Mouse (Mus musculus) heart, postnatal 0 days (tissue): ENCODE results near the gene Mgat4d. TPM values are rescaled to one million over a fixed set of nuclear protein-coding genes. Genes with fewer than 3 reads are reported as not detected.
A peak's percentile ranks its signal among the peaks of the same experiment; 100 is the strongest.

Source experiments
- ATAC-seq: fragments of 200-750 bp; cut with Nextera tagmentation; 2 replicates; pipeline ENCODE4 v1.8.0; 2017; ENCODE audit warnings: low read depth, moderate number of reproducible peaks, moderate library complexity; ENCODE audit not compliant: insufficient read depth
- DNase-seq: peaks from one replicate; pipeline ENCODE4 v3.0.0-alpha.2; 2016; ENCODE audit warnings: low spot score
- H3K27ac ChIP-seq: fragments of 300-500 bp; sonication (generic); 2 replicates; pipeline ENCODE4 v1.5.1; 2014; ENCODE audit warnings: low read depth, mild to moderate bottlenecking
- H3K27me3 ChIP-seq: fragments of 300-500 bp; sonication (generic); 2 replicates; pipeline ENCODE4 v1.6.1; 2014; ENCODE audit warnings: low read length, mixed read lengths; ENCODE audit not compliant: control insufficient read depth, insufficient read depth
- H3K36me3 ChIP-seq: fragments of 300-500 bp; sonication (generic); replicated peaks from 2 replicates; pipeline ENCODE4 v1.6.1; 2014; ENCODE audit warnings: low read length, mixed read lengths; ENCODE audit not compliant: control insufficient read depth, insufficient read depth
- H3K4me1 ChIP-seq: fragments of 300-500 bp; sonication (generic); 2 replicates; pipeline ENCODE4 v1.6.1; 2014; ENCODE audit warnings: antibody characterized with exemption; ENCODE audit not compliant: control insufficient read depth, insufficient read depth
- H3K4me2 ChIP-seq: fragments of 300-500 bp; sonication (generic); 2 replicates; pipeline ENCODE4 v1.6.1; 2014; ENCODE audit warnings: low read depth, mild to moderate bottlenecking, low read length, moderate library complexity
- H3K4me3 ChIP-seq: fragments of 300-500 bp; sonication (generic); 2 replicates; pipeline ENCODE4 v1.5.1; 2014; ENCODE audit warnings: low read depth, low read length
- H3K9ac ChIP-seq: fragments of 300-500 bp; sonication (generic); replicated peaks from 2 replicates; pipeline ENCODE4 v1.6.1; 2014; ENCODE audit warnings: low read depth, low read length, mixed read lengths
- H3K9me3 ChIP-seq: fragments of 300-500 bp; sonication (generic); replicated peaks from 2 replicates; pipeline ENCODE4 v1.6.1; 2016; ENCODE audit warnings: low read length; ENCODE audit not compliant: control insufficient read depth
- CTCF ChIP-seq: IDR thresholded peaks from 2 replicates; pipeline ENCODE4 v1.5.1; 2016; ENCODE audit warnings: antibody characterized with exemption, control low read depth, low read depth
- EP300 ChIP-seq: IDR thresholded peaks from 2 replicates; pipeline ENCODE4 v1.6.1; 2016; ENCODE audit warnings: antibody characterized with exemption, low read depth
- WGBS: fragments of 180-500 bp; shearing (Covaris S2); extraction: QIAGEN DNeasy Blood & Tissue Kit; methylation state at CpG from one replicate; pipeline ENCODE4 v1.1.7; 2014; 5-methylcytosine and 5-hydroxymethylcytosine counted together
- polyA plus RNA-seq: library from polyadenylated mRNA; unstranded; fragments of >200 nt; fragmentation: Nextera tagmentation; extraction: Ambion mirVana; gene quantifications from 2 replicates; pipeline ENCODE4 v1.2.1, GENCODE M21; 2015
- total RNA-seq: library from RNA; depleted of rRNA; stranded (reverse); fragments of >200 nt; gene quantifications from 2 replicates; pipeline ENCODE4 v1.2.3, GENCODE M21; 2014; ENCODE audit warnings: low replicate concordance

Mgat4d gene
- total and polyA plus RNA-seq, 2 experiments from 2014 or later = not detected

DNA sequence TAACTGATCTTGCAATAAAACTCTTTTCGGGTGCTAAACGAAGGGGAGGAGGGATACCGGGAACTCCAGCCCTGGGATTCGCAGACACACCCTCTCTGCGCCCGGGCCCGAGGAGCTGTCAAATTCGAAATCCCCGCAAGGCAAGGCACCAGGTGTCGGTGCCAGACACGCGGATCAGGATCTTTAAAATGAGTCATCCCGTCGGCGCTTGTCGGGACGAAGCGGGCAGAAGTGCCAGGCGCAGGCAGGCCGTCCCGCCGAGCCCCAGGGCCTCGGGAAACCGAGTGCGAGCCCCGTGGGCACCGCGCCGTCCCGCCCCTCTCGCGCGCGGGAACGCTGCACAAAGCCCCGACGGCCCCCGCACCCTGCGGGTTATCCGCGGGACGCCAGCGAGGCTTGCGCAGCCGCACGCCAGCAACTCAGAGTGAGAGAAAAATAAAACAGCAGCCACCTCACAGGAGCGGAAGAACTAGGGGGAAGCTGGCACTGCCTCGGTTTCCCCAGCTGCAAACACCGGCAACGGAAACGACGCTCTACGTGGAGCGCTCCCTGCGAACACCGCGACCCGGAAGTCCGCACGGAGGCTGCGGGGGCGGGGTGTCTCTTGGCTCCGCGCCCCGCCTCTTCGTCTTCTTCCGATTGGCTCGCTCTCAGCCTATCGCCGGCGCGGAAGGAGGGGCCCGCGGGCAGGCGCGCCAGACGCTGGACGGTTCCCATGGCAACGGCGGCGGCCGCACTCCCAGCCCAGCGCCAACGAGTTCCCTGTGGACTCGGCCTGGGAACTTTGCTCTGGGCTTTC, 16.2 kb upstream of the Mgat4d start, which contains the start of gene Elmod2:
TSS of gene Elmod2 (minus strand) at position 588 of the 799 bp plus-strand sequence.
- Histone ChIP-seq H3K27ac (0 out of 2 replicates have a peak within 1 kb of the TSS, but pooled peaks have one; percentile 32), H3K27me3 (no peaks in the 10 kb centered on the region; the same call in 1 of the 2 replicates), H3K4me1 (no peaks in the 10 kb centered on the region), H3K4me3 (peak within 1 kb of the TSS; percentile 82), H3K4me2 (peak within 1 kb of the TSS; percentile 98), H3K36me3 (peaks cover 12% of the 10 kb centered on the region; the same call in 1 of the 2 replicates), H3K9ac (peak within 1 kb of the TSS; percentile 77), H3K9me3 (no peaks in the 10 kb centered on the region)
- TF ChIP-seq CTCF (no peak), EP300 (no peak)
- WGBS = under 1% methylated on average over 83 of the region's 85 CpGs
- DNase-seq (peak; percentile 98), ATAC-seq (peak; percentile 99)

DNA sequence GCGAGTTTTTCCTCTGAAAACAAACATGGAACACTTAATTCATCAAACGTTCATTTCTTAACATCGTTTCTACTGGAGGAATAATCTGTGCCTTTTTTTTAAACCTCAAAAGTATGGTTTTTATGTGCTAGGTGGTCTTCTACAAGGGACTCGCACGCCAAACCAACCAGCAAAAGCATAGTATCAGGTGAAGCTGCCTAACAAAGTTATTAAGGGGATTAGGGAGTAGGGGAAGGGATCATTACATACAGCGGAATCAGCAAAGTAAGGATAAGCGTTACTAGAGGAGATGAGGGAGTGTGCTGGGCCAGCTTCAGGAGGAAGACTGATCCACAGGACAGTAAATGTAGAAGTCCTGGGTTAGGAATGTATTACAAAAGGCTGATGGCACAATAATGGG, 15.4 kb upstream of the Mgat4d start:
- Histone ChIP-seq H3K4me3 (peak overlapping the region; percentile 82), H3K9ac (no peak overlapping the region), H3K27ac (no peak overlapping the region), H3K9me3 (no peaks in the 10 kb centered on the region), H3K4me1 (no peaks in the 10 kb centered on the region), H3K36me3 (0 out of 2 replicates have a peak, but pooled peaks cover 5% of the 10 kb centered on the region), H3K27me3 (no peaks in the 10 kb centered on the region; the same call in 1 of the 2 replicates), H3K4me2 (peak overlapping the region; percentile 98)
- no peak for ATAC-seq
- no peak for TF ChIP-seq EP300
- WGBS = 10% methylated on average over 7 of the region's 7 CpGs
- no peak for DNase-seq

DNA sequence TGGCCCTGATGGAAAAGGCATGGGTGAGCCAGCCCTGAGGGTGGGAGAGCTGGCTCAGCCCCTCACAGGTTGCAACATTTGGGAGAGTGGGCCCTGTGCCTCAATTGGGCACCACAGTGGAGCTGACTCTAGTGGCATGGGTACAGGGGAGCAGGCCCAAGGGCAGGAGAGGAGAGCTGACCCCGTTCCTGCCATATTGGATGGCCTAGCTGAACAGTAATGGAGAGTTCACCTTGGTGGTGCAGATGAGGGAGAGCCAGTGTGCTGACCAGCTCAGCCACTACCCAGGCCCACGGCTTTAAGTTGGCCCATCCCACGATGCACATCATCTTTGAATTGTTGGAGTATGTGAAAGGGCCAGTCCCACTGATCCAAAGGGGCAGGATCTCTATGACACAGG, 6.2 kb upstream of the Mgat4d start:
- WGBS = 76% methylated on average over 3 of the region's 3 CpGs

DNA sequence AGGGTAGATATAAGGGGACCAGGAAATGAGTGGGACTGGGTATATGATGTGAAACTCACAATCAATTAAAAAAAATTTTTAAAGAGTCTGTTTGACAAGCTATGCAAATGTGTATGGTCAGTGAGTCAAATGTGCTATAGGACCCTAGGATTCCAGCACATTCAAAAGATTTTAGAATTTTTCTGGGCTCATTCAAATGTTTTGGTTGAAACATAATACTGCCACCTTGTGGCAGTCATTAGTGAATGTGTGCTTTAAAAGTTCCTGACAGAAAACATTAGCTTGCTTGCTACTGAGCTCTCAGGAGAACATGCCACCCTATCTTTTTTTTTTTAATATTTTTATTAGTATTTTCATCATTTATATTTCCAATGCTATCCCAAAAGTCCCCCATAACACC, 5.6 kb upstream of the Mgat4d start:
- ATAC-seq (no peak), DNase-seq (peak; percentile 38)
- H3K9me3 ChIP-seq = no peaks in the 10 kb centered on the region
- no peaks in the 10 kb centered on the region for H3K36me3 ChIP-seq
- peak; percentile 46 for TF ChIP-seq CTCF
- no peak for TF ChIP-seq EP300
- no peaks in the 10 kb centered on the region for H3K4me1 ChIP-seq
- no peak overlapping the region for H3K27ac ChIP-seq
- no peak overlapping the region for H3K4me3 ChIP-seq
- H3K4me2 ChIP-seq = no peak overlapping the region
- no peaks in the 10 kb centered on the region for H3K27me3 ChIP-seq
- no peak overlapping the region for H3K9ac ChIP-seq

More for the DNA sequence above, 6.2 kb upstream of the Mgat4d start:
- no peaks in the 10 kb centered on the region for H3K9me3 ChIP-seq
- TF ChIP-seq EP300 (no peak), CTCF (no peak)
- H3K4me2 ChIP-seq = no peak overlapping the region
- H3K9ac ChIP-seq = no peak overlapping the region
- H3K4me1 ChIP-seq = no peaks in the 10 kb centered on the region
- H3K36me3 ChIP-seq = no peaks in the 10 kb centered on the region
- DNase-seq (no peak), ATAC-seq (no peak)
- H3K27me3 ChIP-seq = no peaks in the 10 kb centered on the region
- H3K4me3 ChIP-seq = no peak overlapping the region
- no peak overlapping the region for H3K27ac ChIP-seq

DNA sequence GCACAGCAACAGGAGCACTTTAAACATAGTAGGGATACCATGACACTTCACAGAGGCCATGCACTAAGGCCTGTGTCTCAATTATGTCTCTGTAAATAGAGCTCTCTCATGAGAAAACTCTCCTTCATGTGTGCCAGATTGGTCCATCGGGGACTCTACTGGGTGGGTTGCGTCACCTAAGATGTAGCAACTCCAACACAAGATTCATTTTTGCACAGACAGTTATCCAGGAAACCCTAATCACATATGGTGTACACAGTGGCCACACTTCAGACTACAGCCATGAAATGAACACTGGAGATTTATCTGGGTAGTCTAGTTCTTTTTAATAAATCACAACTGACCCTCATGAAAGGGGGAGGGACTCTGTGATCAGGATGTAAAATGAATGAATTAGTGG, 3.0 kb downstream of the Mgat4d start:
- Histone ChIP-seq H3K27me3 (no peaks in the 10 kb centered on the region), H3K4me2 (no peak overlapping the region), H3K27ac (no peak overlapping the region), H3K4me3 (no peak overlapping the region), H3K9ac (no peak overlapping the region), H3K9me3 (no peaks in the 10 kb centered on the region), H3K4me1 (no peaks in the 10 kb centered on the region), H3K36me3 (no peaks in the 10 kb centered on the region)
- DNase-seq = no peak
- no peak for TF ChIP-seq CTCF
- no peak for TF ChIP-seq EP300
- 88% methylated on average over 2 of the region's 2 CpGs for WGBS
- no peak for ATAC-seq
